Mouse (Mus musculus) adrenal gland, adult 10 weeks (tissue): Measurements from ENCODE around the gene Ell3. TPM values are rescaled to one million over a fixed set of nuclear protein-coding genes. Genes with fewer than 3 reads are reported as not detected.

ENCODE experiments used
- polyA plus RNA-seq: library from polyadenylated mRNA; stranded (reverse); fragments of 350-450 nt; fragmentation: Illumina TruSeq; extraction: RNeasy Lipid Tissue Mini Kit (QIAGEN cat#74804); gene quantifications from one replicate; pipeline ENCODE4 v1.2.3, GENCODE M21; 2014; ENCODE audit warnings: low read depth, low replicate concordance

Gene Ell3
- 0.82 TPM for polyA plus RNA-seq

GRCm38 (mm10) chr2:121444178-121444577 is at the start of gene Ell3:
Ell3 (minus strand) TSS chr2:121444278.

GRCm38 (mm10) chr2:121473301-121474179 is 29.5 kb upstream of the Ell3 start, which contains the start of gene Mfap1b:
Mfap1b (minus strand) TSS chr2:121474067.

DNA sequence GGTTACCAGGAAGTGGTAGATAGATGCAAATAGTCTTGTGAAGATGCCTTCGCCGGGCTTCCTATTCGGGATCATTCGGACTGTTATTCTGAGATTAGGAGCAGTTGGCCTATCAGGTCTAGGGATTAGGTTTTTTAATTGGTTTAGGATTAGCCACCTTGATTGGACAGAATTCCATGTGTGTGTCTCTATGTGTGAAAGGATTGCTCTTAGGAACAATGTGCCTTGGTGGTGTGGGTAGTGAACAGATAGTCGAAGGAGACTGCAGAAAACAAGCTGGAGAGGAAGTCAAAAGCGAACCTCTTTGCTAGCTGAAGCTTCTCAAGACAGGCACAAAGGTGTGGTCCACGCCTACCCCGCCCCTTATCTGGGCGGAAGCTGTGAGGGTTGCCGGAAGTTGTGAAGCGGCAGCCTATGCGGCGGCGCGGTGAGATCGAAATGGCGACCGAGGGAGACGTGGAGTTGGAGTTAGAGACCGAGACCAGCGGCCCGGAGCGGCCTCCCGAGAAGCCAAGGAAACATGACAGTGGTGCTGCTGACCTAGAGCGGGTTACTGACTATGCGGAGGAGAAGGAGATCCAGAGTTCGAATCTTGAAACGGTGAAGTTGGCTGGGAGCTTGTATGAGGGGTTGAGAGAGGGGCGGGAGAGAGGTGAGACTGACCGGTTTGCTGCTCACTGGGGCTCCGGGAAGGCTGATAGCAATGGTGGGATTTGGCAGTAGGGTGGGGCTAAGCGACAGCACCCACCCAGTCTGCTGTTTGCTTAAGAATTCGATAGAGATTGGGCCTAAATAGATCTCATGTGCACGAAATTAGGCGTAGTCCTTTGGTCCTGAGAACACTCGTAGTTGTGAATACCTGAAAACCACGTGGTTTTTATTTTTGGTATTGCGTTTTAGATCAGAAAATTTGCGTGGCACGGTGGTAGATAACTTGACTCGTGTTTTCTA is 12.9 kb upstream of the Ell3 start, which contains the start of gene Serinc4:
Serinc4 (minus strand) TSS at position 90 of the 951 bp plus-strand sequence.

DNA sequence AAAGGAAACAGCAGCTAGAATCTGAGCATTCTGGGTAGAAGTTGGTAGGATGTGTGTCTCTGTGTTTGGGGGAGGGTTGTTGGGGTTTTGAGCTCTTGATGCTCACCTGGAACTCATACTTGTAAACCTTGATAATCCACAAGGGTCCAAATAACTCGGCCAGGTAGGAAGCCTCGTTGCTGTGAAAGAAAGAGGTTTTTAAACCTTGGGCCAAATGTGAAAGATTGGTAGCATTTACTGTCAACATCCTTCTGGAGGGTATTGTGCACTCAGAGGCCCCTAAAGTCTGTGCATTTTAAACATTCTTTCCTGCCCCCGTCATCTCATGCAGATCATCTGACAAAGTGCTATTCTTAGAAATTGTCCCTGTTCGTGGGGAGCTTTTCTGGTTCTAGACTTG is 8.9 kb upstream of the Ell3 start, which contains the start of gene Hypk:
Hypk (plus strand) TSS at position 301 of the 400 bp plus-strand sequence.

GRCm38 (mm10) chr2:121448739-121449535 is 4.9 kb upstream of the Ell3 start, which contains the start of gene Serf2:
Serf2 (plus strand) TSS chr2:121449195.

DNA sequence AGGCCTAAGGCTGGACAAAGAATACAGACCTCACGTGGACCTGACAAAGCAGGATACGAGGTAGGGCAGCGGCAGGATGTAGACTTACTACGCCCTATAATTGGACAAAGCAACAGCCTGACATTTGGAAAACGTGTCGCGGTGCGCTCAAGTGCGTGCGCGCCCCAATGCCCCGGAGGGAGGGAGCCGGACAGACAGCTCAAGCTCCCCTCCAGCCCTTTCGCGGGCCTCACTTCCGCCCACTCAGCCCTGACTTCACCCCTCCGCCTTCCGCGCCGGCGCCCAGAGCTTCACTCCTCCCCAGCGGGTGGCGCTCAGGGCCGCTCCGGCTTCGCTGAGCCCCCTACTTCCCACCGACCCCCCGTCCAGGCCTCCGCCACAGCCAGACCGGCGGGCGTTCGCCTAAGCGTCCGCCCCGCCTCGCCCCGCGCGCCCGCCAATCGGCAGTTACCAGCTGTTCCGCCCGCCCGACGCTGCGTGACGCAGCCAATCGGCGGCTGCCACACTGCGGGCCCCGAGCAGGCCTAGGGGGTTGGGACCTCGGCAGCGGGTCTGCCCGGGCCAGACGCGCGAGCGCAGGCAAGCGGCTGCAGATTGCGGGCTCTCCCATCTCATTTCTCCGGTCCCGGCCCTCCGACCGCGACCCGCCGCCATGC is 30.6 kb downstream of the Ell3 start, which contains the start of the genes Pdia3 and Catsper2:
Pdia3 (plus strand) TSS at position 389 of the 656 bp plus-strand sequence.
Catsper2 (minus strand) TSS at position 406 of the 656 bp plus-strand sequence.

Other genes with a start within 250 kb of the Ell3 start
- gene Trp53bp1, start 172.9 kb downstream of the Ell3 start, polyA plus RNA-seq = 25.2 TPM
- 1.2 TPM for gene Map1a, start 154.7 kb downstream of the Ell3 start, polyA plus RNA-seq
- 9.6 TPM for gene Ppip5k1, start 88.9 kb downstream of the Ell3 start, polyA plus RNA-seq
- 1.8 TPM for gene Ckmt1, start 86.6 kb downstream of the Ell3 start, polyA plus RNA-seq
- not detected for gene Strc, start 57.1 kb downstream of the Ell3 start, polyA plus RNA-seq
- gene Pdia3, start 30.5 kb downstream of the Ell3 start, polyA plus RNA-seq = 1,612 TPM
- 1.4 TPM for gene Catsper2, start 30.5 kb downstream of the Ell3 start, polyA plus RNA-seq
- 98.5 TPM for gene Serf2, start 4.9 kb upstream of the Ell3 start, polyA plus RNA-seq
- gene Hypk, start 9.0 kb upstream of the Ell3 start, polyA plus RNA-seq = 45.5 TPM
- not detected for gene Serinc4, start 12.5 kb upstream of the Ell3 start, polyA plus RNA-seq
- gene Mfap1b, start 29.8 kb upstream of the Ell3 start, polyA plus RNA-seq = 80.1 TPM
- gene Mfap1a, start 62.4 kb upstream of the Ell3 start, polyA plus RNA-seq = 93.0 TPM
- 6.3 TPM for gene Wdr76, start 62.4 kb upstream of the Ell3 start, polyA plus RNA-seq